Mouse (Mus musculus) lung, postnatal 25 days (tissue): ENCODE data around the gene Slc41a3.

Source experiments
- DNase-seq: peaks from one replicate; pipeline ENCODE4 v3.0.0; 2022; ENCODE audit warnings: low spot score

Gene Slc41a3

GRCm38 (mm10) chr6:90598197-90598596, 6.3 kb upstream of the Slc41a3 start:
- no peak for DNase-seq

GRCm38 (mm10) chr6:90600351-90600750, 4.2 kb upstream of the Slc41a3 start:
- DNase-seq, result no peak

- DNase-seq, result no peak
These were observed 2.8 kb upstream of the Slc41a3 start for GRCm38 (mm10) chr6:90601736-90602135.

GRCm38 (mm10) chr6:90602304-90602703, 2.2 kb upstream of the Slc41a3 start:
- no peak for DNase-seq

GRCm38 (mm10) chr6:90603126-90603525, 1.4 kb upstream of the Slc41a3 start:
- no peak for DNase-seq

GRCm38 (mm10) chr6:90604130-90604529, 395 bp upstream of the Slc41a3 start:
- no peak for DNase-seq

- no peak for DNase-seq
These were observed 757 bp downstream of the Slc41a3 start for GRCm38 (mm10) chr6:90605298-90605665.

- DNase-seq, result peak; percentile 69
These were observed 2.0 kb downstream of the Slc41a3 start for GRCm38 (mm10) chr6:90606538-90606937.

- peak; percentile 62 for DNase-seq
These were observed 2.7 kb downstream of the Slc41a3 start for GRCm38 (mm10) chr6:90607196-90607595.

GRCm38 (mm10) chr6:90608186-90608585, 3.7 kb downstream of the Slc41a3 start:
- DNase-seq, result no peak

- DNase-seq, result no peak
These were observed 5.7 kb downstream of the Slc41a3 start for GRCm38 (mm10) chr6:90610248-90610647.

GRCm38 (mm10) chr6:90613277-90613676, 8.8 kb downstream of the Slc41a3 start:
- DNase-seq, result no peak

- DNase-seq, result no peak
These were observed 10.8 kb downstream of the Slc41a3 start for GRCm38 (mm10) chr6:90615362-90615761.

- no peak for DNase-seq
These were observed 11.5 kb downstream of the Slc41a3 start for GRCm38 (mm10) chr6:90615991-90616390.

- DNase-seq, result no peak
These were observed 12.0 kb downstream of the Slc41a3 start for GRCm38 (mm10) chr6:90616481-90616880.

GRCm38 (mm10) chr6:90618274-90618673, 13.7 kb downstream of the Slc41a3 start:
- no peak for DNase-seq

GRCm38 (mm10) chr6:90618821-90619636, 14.5 kb downstream of the Slc41a3 start:
- DNase-seq, result peak; percentile 26

- no peak for DNase-seq
These were observed 15.4 kb downstream of the Slc41a3 start for GRCm38 (mm10) chr6:90619936-90620335.

- DNase-seq, result no peak
These were observed 16.5 kb downstream of the Slc41a3 start for GRCm38 (mm10) chr6:90620791-90621583.

- no peak for DNase-seq
These were observed 17.0 kb downstream of the Slc41a3 start for GRCm38 (mm10) chr6:90621584-90621890.

GRCm38 (mm10) chr6:90622758-90623455, 18.4 kb downstream of the Slc41a3 start:
- no peak for DNase-seq

- DNase-seq, result no peak
These were observed 18.9 kb downstream of the Slc41a3 start for GRCm38 (mm10) chr6:90623456-90623836.

GRCm38 (mm10) chr6:90624184-90624583, 19.7 kb downstream of the Slc41a3 start:
- DNase-seq, result peak; percentile 71
